ENCODE assay signal across 18 mouse cellular contexts in the genomic region with DNA sequence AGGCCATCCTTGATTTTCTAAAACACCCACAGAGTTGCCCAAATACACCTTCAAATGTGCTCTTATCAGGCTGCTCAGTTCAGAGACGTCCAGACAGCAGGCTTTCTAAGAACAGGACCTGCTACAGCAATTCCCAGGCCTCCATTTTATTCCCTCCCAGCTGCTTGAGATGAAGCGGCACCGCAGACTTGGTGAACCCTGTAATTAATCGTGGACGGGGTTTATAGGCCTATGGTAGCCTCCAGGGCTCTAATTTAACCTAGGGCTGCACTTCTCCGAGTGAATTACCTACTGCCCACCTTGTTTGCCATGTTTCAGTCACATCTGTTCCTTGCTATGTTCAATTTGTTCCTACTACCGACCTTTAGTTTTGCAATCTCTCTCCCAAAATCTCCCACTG. TPM values are rescaled to one million over a fixed set of nuclear protein-coding genes. Genes with fewer than 3 reads are reported as not detected.
DNase-seq lines count a peak whose midpoint lies in the region; ATAC-seq and TF ChIP-seq lines count a peak whose summit lies in the region.
"Had no signal": no experiment of that assay in that cellular context is flagged by ENCODE, and none has a peak within 500 bp of the region (broad histone marks: within the 10 kb centered on the region; RNA-seq: fewer than 3 reads in every experiment).

No protein-coding gene starts in this region.

- no peak overlapping the region for H3K4me2 ChIP-seq in kidney, embryonic 15.5 days
- H3K4me2 ChIP-seq in neural tube, embryonic 12.5 days (replicated peaks): no peak overlapping the region
- H3K4me2 ChIP-seq: heart, embryonic 11.5 days; liver, embryonic 13.5 days; lung, embryonic 15.5 days had no signal

- H3K36me3 ChIP-seq in kidney, embryonic 15.5 days: peaks cover 14% of the 10 kb centered on the region
- H3K36me3 ChIP-seq in neural tube, embryonic 12.5 days: no peaks in the 10 kb centered on the region
- H3K36me3 ChIP-seq: lung, embryonic 15.5 days had no signal

- no peaks in the 10 kb centered on the region for H3K27me3 ChIP-seq in kidney, embryonic 15.5 days
- H3K27me3 ChIP-seq in neural tube, embryonic 12.5 days (replicated peaks): no peaks in the 10 kb centered on the region
- H3K27me3 ChIP-seq: liver, embryonic 13.5 days; lung, embryonic 15.5 days had no signal

- intact Hi-C loops in gastrocnemius, adult 2 months (cut with DNase I): no loop called here

- WGBS in kidney, embryonic 15.5 days: 21% methylated on average over 7 of the region's 7 CpGs
- 26% methylated on average over 7 of the region's 7 CpGs for WGBS in neural tube, embryonic 12.5 days
- whole genome bisulfite sequencing in olfactory bulb, adult 2 months: 12% methylated on average over 7 of the region's 7 CpGs

- ATAC-seq in kidney, embryonic 15.5 days (replicated peaks; ENCODE audit: low FRiP score): no peak
- ATAC-seq in neural tube, embryonic 12.5 days (ENCODE audit: low FRiP score, low read depth): no peak

- TF ChIP-seq CTCF in gastrocnemius, adult 2 months (IDR thresholded peaks at IDR 0.05): no peak
- no peak for TF ChIP-seq CTCF in olfactory bulb, adult 2 months (IDR thresholded peaks at IDR 0.05; ENCODE audit: insufficient read depth, low read depth, low read length)

- no peak for TF ChIP-seq POLR2A in olfactory bulb, adult 2 months (IDR thresholded peaks at IDR 0.05; ENCODE audit: insufficient read depth, low read depth, low read length)

- no peak overlapping the region for H3K4me3 ChIP-seq in gastrocnemius, adult 2 months
- no peak overlapping the region for H3K4me3 ChIP-seq in kidney, embryonic 15.5 days (replicated peaks)
- no peak overlapping the region for H3K4me3 ChIP-seq in neural tube, embryonic 12.5 days
- H3K4me3 ChIP-seq in olfactory bulb, adult 2 months (ENCODE audit: insufficient read depth, low read depth, low read length): no peak overlapping the region
- H3K4me3 ChIP-seq: liver, embryonic 13.5 days; lung, embryonic 15.5 days; myocyte had no signal

- H3K9me3 ChIP-seq in kidney, embryonic 15.5 days (replicated peaks): no peaks in the 10 kb centered on the region
- no peaks in the 10 kb centered on the region for H3K9me3 ChIP-seq in neural tube, embryonic 12.5 days
- H3K9me3 ChIP-seq: liver, embryonic 13.5 days; lung, embryonic 15.5 days had no signal

- H3K27ac ChIP-seq in gastrocnemius, adult 2 months: peak overlapping the region; percentile 64
- peak overlapping the region; percentile 37 for H3K27ac ChIP-seq in kidney, embryonic 15.5 days
- H3K27ac ChIP-seq in neural tube, embryonic 12.5 days: no peak overlapping the region
- peak overlapping the region; percentile 30 for H3K27ac ChIP-seq in olfactory bulb, adult 2 months (ENCODE audit: insufficient read depth, low read depth, low read length)
- H3K27ac ChIP-seq: liver, embryonic 13.5 days; lung, embryonic 15.5 days; macrophage had no signal

- peaks cover 64% of the 10 kb centered on the region for H3K4me1 ChIP-seq in kidney, embryonic 15.5 days
- peaks cover 33% of the 10 kb centered on the region for H3K4me1 ChIP-seq in neural tube, embryonic 12.5 days
- peaks cover 15% of the 10 kb centered on the region for H3K4me1 ChIP-seq in olfactory bulb, adult 2 months (ENCODE audit: control insufficient read depth, insufficient read depth, low read length)

- H3K9ac ChIP-seq in kidney, embryonic 15.5 days: no peak overlapping the region
- H3K9ac ChIP-seq in neural tube, embryonic 12.5 days: peak overlapping the region; percentile 8; the same call in 1 of the 2 replicates
- H3K9ac ChIP-seq: liver, embryonic 13.5 days; lung, embryonic 15.5 days had no signal

- no peak for DNase-seq in gastrocnemius, adult 2 months
- DNase-seq in gastrocnemius, adult 8-10 months (ENCODE audit: low spot score in 2 of 2): no peak
- no peak for DNase-seq in kidney, postnatal 36 days
- no peak for DNase-seq in neural tube, embryonic 10.5 days (ENCODE audit: extremely low spot score, low spot score)
- no peak for DNase-seq in spleen, adult 18-20 months
- DNase-seq: cerebellum, adult 2 months; heart, postnatal 10 days; kidney, adult 9 months; left cerebral cortex, postnatal 4 days; liver, embryonic 13.5 days; midbrain, embryonic 14.5 days had no signal

RNA-seq across cellular contexts. Expression of a gene that starts 13.0 kb away (rescaled TPM):
- 10 to 100 TPM; 32.2 to 39.3 TPM for total RNA-seq in gastrocnemius, adult 2 months (2021)
- total RNA-seq in gastrocnemius, adult 8-10 months (2022): 10 to 100 TPM; 30.7 to 34.4 (median 31.1) TPM
- 69.0 and 77.0 TPM in 2 replicates for polyA plus RNA-seq in kidney, embryonic 15.5 days (2015; fragmentation: Nextera tagmentation; extraction: Ambion mirVana)
- 76.4 and 82.5 TPM in 2 replicates for polyA plus RNA-seq in neural tube, embryonic 12.5 days (2016; fragmentation: Nextera tagmentation; extraction: Ambion mirVana)
- 108 TPM in 1 of 2 replicates, not detected in the other for polyA plus RNA-seq in olfactory bulb, adult 2 months (2012; ENCODE audit: insufficient read depth, insufficient read length, low replicate concordance, missing spikeins)
